Mouse (Mus musculus): ENCODE data around the gene Nipa2. TPM values are rescaled to one million over a fixed set of nuclear protein-coding genes. Genes with fewer than 3 reads are reported as not detected.
A peak's percentile ranks its signal among the peaks of the same experiment; 100 is the strongest.

Gene Nipa2
- not detected in 2 replicates for polyA plus RNA-seq (2012; ENCODE audit: insufficient read depth, insufficient read length, low replicate concordance, missing spikeins)

DNA sequence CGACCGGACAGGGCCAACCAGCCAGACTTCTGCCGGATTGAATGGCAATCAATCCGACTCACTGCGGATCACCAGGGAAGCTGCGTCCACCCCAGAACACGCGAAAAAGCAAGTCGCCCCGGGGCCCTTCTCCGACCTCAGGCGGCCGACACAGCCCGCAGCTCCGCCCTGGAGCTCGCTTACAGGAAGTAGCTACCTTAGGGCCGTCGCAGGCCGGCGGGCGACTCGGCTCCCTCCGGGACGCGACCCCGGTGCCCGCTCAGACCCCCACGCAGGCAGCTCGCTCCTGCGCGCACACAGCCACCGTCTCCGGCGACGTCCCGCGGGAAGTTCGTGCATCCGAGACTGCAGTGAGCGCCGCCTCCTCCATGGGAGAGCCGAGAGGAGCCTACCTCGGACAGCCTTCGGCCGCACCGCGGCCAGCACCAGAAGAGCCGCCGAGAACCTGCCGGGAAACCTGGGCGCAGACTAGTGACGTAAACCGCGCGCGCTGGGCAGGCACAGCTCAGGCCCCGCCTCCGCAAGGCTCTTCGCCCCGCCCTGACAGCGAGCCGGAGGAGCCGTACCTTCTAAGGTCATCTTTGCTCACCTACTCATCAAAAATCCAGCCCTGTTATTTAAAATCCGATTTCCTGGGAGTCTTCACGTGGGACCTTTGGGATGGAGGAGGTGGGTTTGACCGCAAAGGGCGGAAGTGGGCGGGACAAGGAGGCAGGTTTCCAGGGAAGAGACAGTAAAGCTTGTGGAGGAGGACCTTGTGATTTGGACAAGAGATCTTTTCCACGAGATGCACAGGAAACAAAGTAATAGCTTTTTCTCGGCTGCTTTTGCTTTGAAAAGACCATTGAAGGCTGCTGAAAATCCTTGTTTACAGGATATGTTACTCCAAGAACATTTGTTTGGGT, at the start of gene Nipa2:
Nipa2 (minus strand) TSS at position 473 of the 905 bp plus-strand sequence.
- Histone ChIP-seq H3K27ac (ENCODE audit: insufficient read depth, low read depth, low read length) (peak within 1 kb of the TSS; percentile 69), H3K4me3 (ENCODE audit: insufficient read depth, low read depth, low read length) (peak within 1 kb of the TSS; percentile 82), H3K4me1 (ENCODE audit: control insufficient read depth, insufficient read depth, low read length) (peaks cover 2% of the 10 kb centered on the region; the same call in 1 of the 2 replicates)
- peak; percentile 91 for TF ChIP-seq POLR2A (IDR thresholded peaks at IDR 0.05; ENCODE audit: insufficient read depth, low read depth, low read length)
- no peak for TF ChIP-seq CTCF (IDR thresholded peaks at IDR 0.05; ENCODE audit: insufficient read depth, low read depth, low read length)
- under 1% methylated on average over 70 of the region's 70 CpGs for WGBS

- no peak overlapping the region for H3K27ac ChIP-seq (ENCODE audit: insufficient read depth, low read depth, low read length)
- TF ChIP-seq POLR2A (IDR thresholded peaks at IDR 0.05; ENCODE audit: insufficient read depth, low read depth, low read length) (no peak), CTCF (IDR thresholded peaks at IDR 0.05; ENCODE audit: insufficient read depth, low read depth, low read length) (no peak)
- H3K4me1 ChIP-seq (ENCODE audit: control insufficient read depth, insufficient read depth, low read length) = no peaks in the 10 kb centered on the region
- no peak overlapping the region for H3K4me3 ChIP-seq (ENCODE audit: insufficient read depth, low read depth, low read length)
Observed at GRCm38 (mm10) chr7:56011018-56011333, 48.7 kb upstream of the Nipa2 start.

- Histone ChIP-seq H3K4me3 (ENCODE audit: insufficient read depth, low read depth, low read length) (no peak overlapping the region), H3K4me1 (ENCODE audit: control insufficient read depth, insufficient read depth, low read length) (no peaks in the 10 kb centered on the region), H3K27ac (ENCODE audit: insufficient read depth, low read depth, low read length) (no peak overlapping the region)
- TF ChIP-seq POLR2A (IDR thresholded peaks at IDR 0.05; ENCODE audit: insufficient read depth, low read depth, low read length) = no peak
- no peak for TF ChIP-seq CTCF (IDR thresholded peaks at IDR 0.05; ENCODE audit: insufficient read depth, low read depth, low read length)
- 77% methylated on average over 4 of the region's 4 CpGs for WGBS
Observed at GRCm38 (mm10) chr7:56010318-56011017, 48.2 kb upstream of the Nipa2 start.

- Histone ChIP-seq H3K4me3 (ENCODE audit: insufficient read depth, low read depth, low read length) (no peak overlapping the region), H3K4me1 (ENCODE audit: control insufficient read depth, insufficient read depth, low read length) (peaks cover 6% of the 10 kb centered on the region), H3K27ac (ENCODE audit: insufficient read depth, low read depth, low read length) (no peak overlapping the region)
- TF ChIP-seq POLR2A (IDR thresholded peaks at IDR 0.05; ENCODE audit: insufficient read depth, low read depth, low read length) (no peak), CTCF (IDR thresholded peaks at IDR 0.05; ENCODE audit: insufficient read depth, low read depth, low read length) (no peak)
- 15% methylated on average over 4 of the region's 4 CpGs for WGBS
Observed at GRCm38 (mm10) chr7:55998997-55999396, 36.7 kb upstream of the Nipa2 start.

DNA sequence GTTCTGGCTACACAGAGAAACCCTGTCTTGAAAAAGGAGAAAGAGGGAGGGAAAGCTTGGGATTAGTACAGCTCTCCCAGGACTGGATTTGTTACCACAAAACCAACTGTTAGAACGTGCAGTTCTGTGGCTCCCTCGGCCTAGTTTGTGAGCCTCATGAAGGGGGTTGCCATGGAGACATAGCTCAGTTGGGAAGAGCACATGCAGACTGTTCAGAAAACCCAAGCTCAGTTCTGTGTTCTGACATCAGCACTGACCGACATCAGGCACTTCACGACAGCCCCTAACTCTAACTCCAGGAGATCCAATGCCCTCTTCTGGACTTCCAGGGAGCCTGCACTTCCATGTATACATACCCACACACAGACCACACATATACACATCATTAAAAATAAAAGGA, 32.7 kb upstream of the Nipa2 start:
- no peak for TF ChIP-seq CTCF (IDR thresholded peaks at IDR 0.05; ENCODE audit: insufficient read depth, low read depth, low read length)
- no peak for TF ChIP-seq POLR2A (IDR thresholded peaks at IDR 0.05; ENCODE audit: insufficient read depth, low read depth, low read length)
- Histone ChIP-seq H3K4me1 (ENCODE audit: control insufficient read depth, insufficient read depth, low read length) (peaks cover 6% of the 10 kb centered on the region), H3K4me3 (ENCODE audit: insufficient read depth, low read depth, low read length) (no peak overlapping the region), H3K27ac (ENCODE audit: insufficient read depth, low read depth, low read length) (no peak overlapping the region; the same call in 1 of the 2 replicates)
- 19% methylated on average over 4 of the region's 4 CpGs for WGBS

- Histone ChIP-seq H3K4me3 (ENCODE audit: insufficient read depth, low read depth, low read length) (no peak overlapping the region), H3K27ac (ENCODE audit: insufficient read depth, low read depth, low read length) (no peak overlapping the region), H3K4me1 (ENCODE audit: control insufficient read depth, insufficient read depth, low read length) (peaks cover 3% of the 10 kb centered on the region; the same call in 1 of the 2 replicates)
- 64% methylated on average over 7 of the region's 7 CpGs for WGBS
- TF ChIP-seq CTCF (IDR thresholded peaks at IDR 0.05; ENCODE audit: insufficient read depth, low read depth, low read length) (no peak), POLR2A (IDR thresholded peaks at IDR 0.05; ENCODE audit: insufficient read depth, low read depth, low read length) (no peak)
Observed at GRCm38 (mm10) chr7:55991858-55992257, 29.6 kb upstream of the Nipa2 start.

GRCm38 (mm10) chr7:55991129-55991528, 28.9 kb upstream of the Nipa2 start:
- 94% methylated on average over 3 of the region's 3 CpGs for WGBS
- H3K27ac ChIP-seq (ENCODE audit: insufficient read depth, low read depth, low read length) = no peak overlapping the region
- no peak for TF ChIP-seq POLR2A (IDR thresholded peaks at IDR 0.05; ENCODE audit: insufficient read depth, low read depth, low read length)
- H3K4me1 ChIP-seq (ENCODE audit: control insufficient read depth, insufficient read depth, low read length) = peaks cover 3% of the 10 kb centered on the region; the same call in 1 of the 2 replicates
- no peak overlapping the region for H3K4me3 ChIP-seq (ENCODE audit: insufficient read depth, low read depth, low read length)

GRCm38 (mm10) chr7:55986526-55987214, 24.4 kb upstream of the Nipa2 start:
- 25% methylated on average over 13 of the region's 13 CpGs for WGBS
- no peaks in the 10 kb centered on the region for H3K4me1 ChIP-seq (ENCODE audit: control insufficient read depth, insufficient read depth, low read length)
- H3K27ac ChIP-seq (ENCODE audit: insufficient read depth, low read depth, low read length) = no peak overlapping the region
- TF ChIP-seq CTCF (IDR thresholded peaks at IDR 0.05; ENCODE audit: insufficient read depth, low read depth, low read length) = peak; percentile 50
- TF ChIP-seq POLR2A (IDR thresholded peaks at IDR 0.05; ENCODE audit: insufficient read depth, low read depth, low read length) = no peak
- H3K4me3 ChIP-seq (ENCODE audit: insufficient read depth, low read depth, low read length) = no peak overlapping the region

Measured in olfactory bulb, adult 2 months (tissue).